Mouse (Mus musculus) myocyte (in vitro differentiated cells): ENCODE results near the gene Fasn. TPM values are rescaled to one million over a fixed set of nuclear protein-coding genes. Genes with fewer than 3 reads are reported as not detected.

Experiments used
- H3K27me3 ChIP-seq: one replicate; pipeline ENCODE4 v1.6.1; 2011; ENCODE audit not compliant: control insufficient read depth, insufficient read depth, insufficient read length
- H3K36me3 ChIP-seq: one replicate; pipeline ENCODE4 v1.6.1; 2011; ENCODE audit not compliant: control insufficient read depth, insufficient read depth
- H3K4me2 ChIP-seq: one replicate; pipeline ENCODE4 v1.6.1; 2011; ENCODE audit warnings: low read depth, control low read depth
- H3K4me3 ChIP-seq: one replicate; pipeline ENCODE4 v1.5.1; 2011; ENCODE audit warnings: mild to moderate bottlenecking, control low read depth, moderate library complexity
- H3K79me2 ChIP-seq: one replicate; pipeline ENCODE4 v1.6.1; 2011; ENCODE audit not compliant: control insufficient read depth, insufficient read depth
- H3ac ChIP-seq: one replicate; pipeline ENCODE4 v1.6.1; 2011; ENCODE audit not compliant: control insufficient read depth, insufficient read length
- CEBPB ChIP-seq: IDR thresholded peaks from 2 replicates; pipeline ENCODE4 v1.6.1; 2011; ENCODE audit warnings: mild to moderate bottlenecking, moderate library complexity; ENCODE audit not compliant: poor library complexity, insufficient read depth, severe bottlenecking
- E2F4 ChIP-seq: IDR thresholded peaks from one replicate; pipeline ENCODE4 v1.6.1; 2011; ENCODE audit warnings: mild to moderate bottlenecking, control low read depth, moderate library complexity; ENCODE audit not compliant: insufficient read depth
- MAX ChIP-seq: IDR thresholded peaks from one replicate; pipeline ENCODE4 v1.6.1; 2011; ENCODE audit warnings: low read depth, mild to moderate bottlenecking, control low read depth
- MYOD1 ChIP-seq, 3 experiments: IDR thresholded peaks; one replicate each; pipeline ENCODE4 v1.6.1; 2011; ENCODE audit warnings: control low read depth in 2 of 3, low read depth in 2 of 3, mild to moderate bottlenecking in 2 of 3, moderate library complexity in 1 of 3; ENCODE audit not compliant: insufficient read length in 2 of 3, control insufficient read depth in 1 of 3
- MYOG ChIP-seq, 3 experiments: IDR thresholded peaks; one replicate each; pipeline ENCODE4 v1.6.1; 2011; ENCODE audit warnings: control low read depth in 2 of 3, low read depth in 2 of 3, mild to moderate bottlenecking in 2 of 3; ENCODE audit not compliant: insufficient read length in 2 of 3, control insufficient read depth in 1 of 3, insufficient read depth in 1 of 3
- POLR2A ChIP-seq: IDR thresholded peaks from one replicate; pipeline ENCODE4 v1.6.1; 2011; ENCODE audit warnings: low read depth, mild to moderate bottlenecking, control low read depth, moderate library complexity; ENCODE audit not compliant: insufficient read length
- POLR2AphosphoS2 ChIP-seq: IDR thresholded peaks from one replicate; pipeline ENCODE4 v1.6.1; 2011; ENCODE audit warnings: low read depth, control low read depth; ENCODE audit not compliant: insufficient read length
- REST ChIP-seq: IDR thresholded peaks from one replicate; pipeline ENCODE4 v1.6.1; 2011; ENCODE audit warnings: mild to moderate bottlenecking, control low read depth, moderate library complexity; ENCODE audit not compliant: insufficient read depth, insufficient read length
- SRF ChIP-seq: IDR thresholded peaks from one replicate; pipeline ENCODE4 v1.6.1; 2011; ENCODE audit warnings: low read depth; ENCODE audit not compliant: control insufficient read depth, insufficient read length
- TCF12 ChIP-seq: IDR thresholded peaks from one replicate; pipeline ENCODE4 v1.6.1; 2011; ENCODE audit warnings: mild to moderate bottlenecking, control low read depth; ENCODE audit not compliant: poor library complexity, insufficient read depth, severe bottlenecking
- TCF3 ChIP-seq: IDR thresholded peaks from one replicate; pipeline ENCODE4 v1.6.1; 2011; ENCODE audit warnings: low read depth, control low read depth; ENCODE audit not compliant: insufficient read length
- USF1 ChIP-seq: IDR thresholded peaks from one replicate; pipeline ENCODE4 v1.6.1; 2011; ENCODE audit warnings: low read depth, mild to moderate bottlenecking, control low read depth, moderate library complexity
- polyA plus RNA-seq: library from polyadenylated mRNA; unstranded; fragments of >200 nt; fragmentation: generic; extraction: Trizol; gene quantifications from one replicate; pipeline ENCODE4 v1.2.1, GENCODE M21; 2012; ENCODE audit warnings: missing spikeins

Gene Fasn
- polyA plus RNA-seq, 1 experiment, result 226 TPM

- peak overlapping the region; percentile 27 for H3ac ChIP-seq
- peaks cover 10% of the 10 kb centered on the region for H3K36me3 ChIP-seq
- peaks cover 49% of the 10 kb centered on the region for H3K79me2 ChIP-seq
- TF ChIP-seq REST (no peak), MYOG (IDR thresholded peaks at IDR 0.05; ENCODE audit: control insufficient read depth in 1 of 3, insufficient read depth in 1 of 3, insufficient read length in 2 of 3, low read depth in 2 of 3) (no peak), SRF (no peak), E2F4 (no peak), CEBPB (no peak), MAX (no peak), POLR2AphosphoS2 (no peak), POLR2A (no peak), MYOD1 (IDR thresholded peaks at IDR 0.05; ENCODE audit: control insufficient read depth in 1 of 3, insufficient read length in 2 of 3, low read depth in 2 of 3) (no peak), TCF12 (no peak), USF1 (no peak), TCF3 (no peak)
- no peaks in the 10 kb centered on the region for H3K27me3 ChIP-seq
- H3K4me2 ChIP-seq, result peak overlapping the region; percentile 76
- H3K4me3 ChIP-seq, result peak overlapping the region; percentile 60
These were observed 1.4 kb downstream of the Fasn start for GRCm38 (mm10) chr11:120822831-120823550.

GRCm38 (mm10) chr11:120822321-120822720, 2.0 kb downstream of the Fasn start:
- Histone ChIP-seq H3K36me3 (peaks cover 13% of the 10 kb centered on the region), H3ac (peak overlapping the region; percentile 27), H3K27me3 (no peaks in the 10 kb centered on the region), H3K4me3 (peak overlapping the region; percentile 60), H3K4me2 (peak overlapping the region; percentile 76), H3K79me2 (peaks cover 51% of the 10 kb centered on the region)
- TF ChIP-seq CEBPB (no peak), TCF3 (no peak), MAX (no peak), POLR2AphosphoS2 (no peak), MYOG (IDR thresholded peaks at IDR 0.05; ENCODE audit: control insufficient read depth in 1 of 3, insufficient read depth in 1 of 3, insufficient read length in 2 of 3, low read depth in 2 of 3) (no peak), E2F4 (no peak), REST (no peak), TCF12 (no peak), SRF (no peak), POLR2A (no peak), USF1 (no peak), MYOD1 (IDR thresholded peaks at IDR 0.05; ENCODE audit: control insufficient read depth in 1 of 3, insufficient read length in 2 of 3, low read depth in 2 of 3) (no peak)

- no peak for TF ChIP-seq MYOD1 (IDR thresholded peaks at IDR 0.05; ENCODE audit: control insufficient read depth in 1 of 3, insufficient read length in 2 of 3, low read depth in 2 of 3)
- TF ChIP-seq POLR2A, result no peak
- TF ChIP-seq REST, result no peak
- no peak for TF ChIP-seq MAX
- TF ChIP-seq MYOG (IDR thresholded peaks at IDR 0.05; ENCODE audit: control insufficient read depth in 1 of 3, insufficient read depth in 1 of 3, insufficient read length in 2 of 3, low read depth in 2 of 3), result no peak
- TF ChIP-seq SRF, result no peak
- TF ChIP-seq TCF3, result no peak
- no peak for TF ChIP-seq POLR2AphosphoS2
- TF ChIP-seq CEBPB, result no peak
- H3K27me3 ChIP-seq, result no peaks in the 10 kb centered on the region
- peaks cover 54% of the 10 kb centered on the region for H3K79me2 ChIP-seq
- peak overlapping the region; percentile 76 for H3K4me2 ChIP-seq
- H3K36me3 ChIP-seq, result peaks cover 23% of the 10 kb centered on the region
- H3K4me3 ChIP-seq, result peak overlapping the region; percentile 60
- no peak overlapping the region for H3ac ChIP-seq
These were observed 3.0 kb downstream of the Fasn start for GRCm38 (mm10) chr11:120821076-120821922.

GRCm38 (mm10) chr11:120820546-120820945, 3.8 kb downstream of the Fasn start:
- peaks cover 23% of the 10 kb centered on the region for H3K36me3 ChIP-seq
- no peak overlapping the region for H3K4me2 ChIP-seq
- H3ac ChIP-seq, result no peak overlapping the region
- H3K27me3 ChIP-seq, result no peaks in the 10 kb centered on the region
- peaks cover 54% of the 10 kb centered on the region for H3K79me2 ChIP-seq
- H3K4me3 ChIP-seq, result peak overlapping the region; percentile 60
- TF ChIP-seq POLR2A, result no peak
- no peak for TF ChIP-seq USF1
- no peak for TF ChIP-seq REST
- no peak for TF ChIP-seq SRF
- no peak for TF ChIP-seq MYOD1 (IDR thresholded peaks at IDR 0.05; ENCODE audit: control insufficient read depth in 1 of 3, insufficient read length in 2 of 3, low read depth in 2 of 3)
- TF ChIP-seq E2F4, result no peak
- no peak for TF ChIP-seq CEBPB
- TF ChIP-seq MYOG (IDR thresholded peaks at IDR 0.05; ENCODE audit: control insufficient read depth in 1 of 3, insufficient read depth in 1 of 3, insufficient read length in 2 of 3, low read depth in 2 of 3), result no peak
- no peak for TF ChIP-seq POLR2AphosphoS2
